Mouse (Mus musculus): Measurements from ENCODE around the gene Spred2.

The Spred2 gene

GRCm38 (mm10) chr11:20035343-20035928, 111.3 kb downstream of the Spred2 start:
- ChIA-PET CTCF (no interaction called here), POLR2A (interaction anchor here (0.6 to 5.0 kb wide), 28 partner anchors 8 to 1166 kb away, joined by 3 to 36 read pairs (median 3); partner anchors contain the start of genes Rab1a (in 1 of the 4) and Spred2 (in 1 of the 4))

GRCm38 (mm10) chr11:20035972-20036371, 111.8 kb downstream of the Spred2 start:
- POLR2A ChIA-PET, result interaction anchor here (0.6 to 5.0 kb wide), 26 partner anchors 9 to 1166 kb away, joined by 3 to 36 read pairs (median 4); partner anchors contain the start of genes Rab1a (in 1 of the 4) and Spred2 (in 1 of the 4)
- CTCF ChIA-PET, result no interaction called here

DNA sequence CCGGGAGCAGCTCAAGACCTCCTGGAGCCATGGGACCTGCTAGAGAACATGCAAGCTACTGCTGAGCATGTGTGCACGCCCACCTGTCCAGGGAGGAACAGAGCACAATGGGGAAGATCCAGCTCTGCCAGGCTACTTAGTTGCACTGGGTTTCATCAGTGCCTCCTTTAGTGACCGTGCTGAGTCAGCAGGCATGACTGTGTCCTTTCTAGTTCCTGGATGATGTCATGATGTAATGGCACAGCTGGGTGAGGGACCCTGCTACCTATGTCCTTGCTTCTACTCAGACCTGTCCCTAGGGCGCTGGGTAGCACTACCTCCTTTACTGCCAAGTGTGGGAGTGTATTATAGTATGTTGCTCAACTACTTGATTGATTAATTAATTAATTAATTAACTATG, 113.6 kb downstream of the Spred2 start:
- POLR2A ChIA-PET, result interaction anchor here in 2 of 4 experiments (0.5 to 5.0 kb wide), 22 partner anchors 9 to 594 kb away, joined by 3 to 36 read pairs (median 4); partner anchors contain the start of genes Slc1a4 (in 1 of the 2) and Spred2 (in 1 of the 2)
- CTCF ChIA-PET, result interaction anchor here in 1 of 4 experiments (1.0 kb wide), 1 partner anchor 207 kb away, joined by 3 read pairs; no protein-coding TSS in a partner anchor

DNA sequence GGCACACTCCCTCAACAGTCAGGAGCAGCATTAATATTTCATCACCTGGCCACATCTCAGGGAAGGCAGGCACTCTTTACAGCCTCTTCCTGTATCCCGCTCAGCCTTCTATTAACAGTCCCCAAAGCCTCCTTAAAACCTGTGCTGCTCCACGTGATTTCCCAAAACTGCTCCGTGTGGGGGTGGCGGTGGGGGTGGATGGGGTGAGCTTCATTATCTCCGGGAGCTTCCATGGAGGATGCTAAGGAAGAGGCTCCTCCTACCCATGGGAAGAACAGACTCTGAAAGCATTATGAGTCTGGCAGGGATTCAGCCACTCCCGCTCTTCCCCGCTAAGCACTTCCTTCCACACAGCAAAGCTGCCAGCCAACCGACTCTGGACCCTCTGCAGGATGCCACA, 114.5 kb downstream of the Spred2 start:
- ChIA-PET POLR2A (interaction anchor here in 2 of 4 experiments (0.7 to 3.4 kb wide), 12 partner anchors 8 to 204 kb away, joined by 3 to 12 read pairs (median 4); no protein-coding TSS in a partner anchor), CTCF (no interaction called here)

DNA sequence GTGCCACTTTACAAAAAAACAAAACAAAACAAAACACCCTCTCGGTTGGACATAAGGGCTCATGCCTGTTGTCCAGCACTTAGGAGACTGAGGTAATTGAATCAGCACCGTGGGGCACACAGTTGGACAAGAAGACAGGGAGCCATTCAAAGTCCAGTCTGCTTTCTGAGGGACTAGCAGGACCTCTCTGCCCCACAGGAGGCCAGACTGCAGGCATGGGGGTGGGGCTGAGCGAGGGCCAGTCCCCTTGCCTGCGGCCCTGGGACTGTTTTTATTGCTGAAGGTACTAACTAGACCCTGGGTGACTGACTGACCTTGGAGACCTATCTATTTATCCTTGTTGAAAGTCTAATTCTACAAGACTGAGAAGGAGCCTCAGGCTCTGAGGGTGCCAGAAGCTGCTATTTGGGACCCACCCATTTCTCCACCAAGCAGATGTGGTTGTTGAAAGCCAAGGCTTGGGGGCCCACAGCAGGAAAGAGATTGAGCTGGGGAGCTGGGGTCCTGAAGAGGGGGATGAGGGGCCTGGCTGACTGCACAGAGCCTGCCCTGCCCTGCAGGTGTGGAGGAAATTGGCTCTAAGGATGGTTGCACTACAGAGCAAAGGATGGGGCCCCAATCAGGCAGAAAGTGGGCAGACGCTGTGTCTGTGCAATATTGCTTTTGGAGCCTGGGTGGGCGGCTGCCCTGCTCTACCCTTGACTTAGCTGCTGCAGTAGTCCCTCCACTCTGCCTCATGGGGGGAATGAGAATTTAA, 117.2 kb downstream of the Spred2 start:
- CTCF ChIA-PET, result interaction anchor here in 3 of 4 experiments (0.6 to 1.0 kb wide), 6 partner anchors 23 to 553 kb away, joined by 3 to 16 read pairs (median 4); no protein-coding TSS in a partner anchor
- POLR2A ChIA-PET, result interaction anchor here (0.7 to 4.1 kb wide), 17 partner anchors 13 to 206 kb away, joined by 3 to 19 read pairs (median 4); partner anchors contain the start of genes Spred2 (in 2 of the 4) and Actr2 (in 1 of the 4)

DNA sequence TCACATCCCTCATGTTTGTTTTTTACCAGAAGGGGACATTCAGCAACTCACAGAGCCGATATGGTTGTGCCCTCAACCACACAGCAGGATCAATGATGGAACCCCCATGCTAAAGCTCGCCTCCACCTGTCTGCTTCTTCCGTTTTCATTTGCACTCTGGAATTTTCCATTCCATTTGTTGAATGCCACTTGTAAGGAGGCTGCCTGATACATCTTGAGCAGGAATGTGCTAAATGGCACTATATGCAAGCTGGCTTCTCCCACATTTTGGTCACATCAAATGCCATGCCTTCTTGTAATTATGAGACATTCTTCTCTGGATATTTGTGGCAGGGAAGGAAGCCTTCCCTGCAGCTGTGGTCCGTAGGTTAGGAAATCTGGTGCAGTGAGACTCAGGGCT, 117.9 kb downstream of the Spred2 start:
- ChIA-PET POLR2A (interaction anchor here (0.7 to 4.1 kb wide), 17 partner anchors 13 to 206 kb away, joined by 3 to 19 read pairs (median 4); partner anchors contain the start of genes Spred2 (in 2 of the 4) and Actr2 (in 1 of the 4)), CTCF (interaction anchor here in 1 of 4 experiments (1.3 to 1.5 kb wide), 2 partner anchors 30 to 96 kb away, joined by 3 to 4 read pairs; no protein-coding TSS in a partner anchor)

DNA sequence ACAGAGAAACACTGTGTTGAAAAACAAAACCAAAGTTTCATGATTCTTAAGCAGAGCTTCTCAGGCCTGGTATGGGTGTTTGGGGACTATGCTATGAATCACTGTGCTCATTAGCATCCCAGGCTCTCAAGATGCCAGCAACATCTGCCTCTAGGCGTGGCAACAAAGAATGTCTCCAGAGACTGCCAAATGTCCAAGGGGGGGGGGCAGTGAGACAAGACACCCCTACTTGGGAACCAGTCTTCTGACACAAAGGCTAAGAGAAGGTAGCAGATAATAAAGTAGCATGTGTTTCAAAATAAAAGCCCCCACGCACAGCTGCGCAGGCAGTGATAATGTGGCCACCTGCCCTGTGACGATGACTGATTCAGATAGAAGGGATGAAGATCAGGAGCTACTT, 119.1 kb downstream of the Spred2 start:
- CTCF ChIA-PET, result interaction anchor here in 3 of 4 experiments (0.6 to 1.5 kb wide), 8 partner anchors 16 to 978 kb away, joined by 3 to 5 read pairs (median 4); no protein-coding TSS in a partner anchor
- POLR2A ChIA-PET, result interaction anchor here in 3 of 4 experiments (0.6 to 4.1 kb wide), 10 partner anchors 16 to 289 kb away, joined by 3 to 19 read pairs (median 4); partner anchors contain the start of gene Slc1a4 (in 1 of the 3)

DNA sequence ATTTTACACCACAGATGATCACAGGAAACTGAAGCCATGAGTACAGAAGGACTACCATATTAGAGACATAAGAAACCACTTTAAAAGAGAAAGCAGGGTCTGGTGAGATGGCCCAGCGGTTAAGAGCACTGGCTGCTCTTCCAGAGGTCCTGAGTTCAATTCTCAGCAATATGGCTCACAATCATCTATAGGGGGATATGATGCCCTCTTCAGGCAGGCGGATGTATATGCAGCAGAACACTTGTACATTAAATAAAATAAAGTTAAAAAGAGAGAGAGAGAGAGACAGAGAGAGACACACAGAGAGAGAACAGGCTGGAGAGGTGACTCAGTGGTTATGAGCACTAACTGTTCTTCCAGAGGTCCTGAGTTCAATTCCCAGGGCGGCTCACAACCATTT, 121.4 kb downstream of the Spred2 start:
- ChIA-PET POLR2A (interaction anchor here in 1 of 4 experiments (1.3 to 1.5 kb wide), 2 partner anchors 24 to 216 kb away, joined by 3 to 4 read pairs; no protein-coding TSS in a partner anchor), CTCF (no interaction called here)

- ChIA-PET CTCF (interaction anchor here in 2 of 4 experiments (0.7 to 0.8 kb wide), 2 partner anchors 76 to 222 kb away, joined by 3 to 4 read pairs; no protein-coding TSS in a partner anchor), POLR2A (interaction anchor here in 2 of 4 experiments (0.5 to 2.5 kb wide), 11 partner anchors 11 to 223 kb away, joined by 3 to 9 read pairs (median 3); partner anchors contain the start of gene Actr2 (in 1 of the 2))
These were observed 128.8 kb downstream of the Spred2 start for GRCm38 (mm10) chr11:20052814-20053536.

DNA sequence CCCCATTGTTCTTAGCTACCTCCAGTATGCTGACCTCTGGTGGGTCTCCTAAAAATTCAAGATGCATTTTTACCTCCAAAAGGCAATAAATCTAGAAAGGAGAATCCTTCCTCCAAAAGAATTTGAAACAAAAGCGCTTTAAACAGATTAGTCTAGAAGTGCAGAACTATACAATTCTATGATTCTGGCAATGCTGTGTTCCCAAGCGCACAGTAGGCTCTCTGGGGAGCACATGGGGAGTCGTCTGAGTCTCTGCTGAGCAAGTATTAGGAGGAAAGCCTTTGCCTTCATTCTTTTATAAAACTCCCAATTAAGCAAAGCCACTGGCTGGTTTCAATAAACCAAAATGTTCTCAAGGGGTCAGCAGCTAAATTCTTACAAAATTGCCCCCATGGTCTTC, 129.8 kb downstream of the Spred2 start:
- POLR2A ChIA-PET, result interaction anchor here in 2 of 4 experiments (0.6 to 2.5 kb wide), 8 partner anchors 10 to 219 kb away, joined by 3 to 8 read pairs (median 3); partner anchors contain the start of gene Actr2 (in 1 of the 2)

DNA sequence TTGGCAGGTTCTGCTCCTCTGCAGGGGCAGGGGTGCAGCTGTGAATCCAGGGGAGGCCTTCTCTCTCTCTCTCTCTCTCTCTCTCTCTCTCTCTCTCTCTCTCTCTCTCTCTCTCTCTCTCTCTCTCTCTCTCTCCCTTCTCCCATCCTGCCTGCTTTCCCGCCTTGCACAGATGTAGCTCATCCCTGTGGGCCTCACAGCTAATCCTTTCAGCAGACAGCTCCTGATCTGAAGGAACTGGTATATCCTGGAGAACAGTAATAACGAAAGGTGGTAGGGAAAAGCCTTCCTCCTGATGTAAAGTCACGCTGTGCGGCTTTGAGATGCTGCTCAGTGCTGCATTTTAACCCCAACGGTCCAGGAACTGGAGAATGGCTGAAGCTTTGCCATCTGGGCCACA, 130.4 kb downstream of the Spred2 start:
- ChIA-PET CTCF (interaction anchor here in 1 of 4 experiments (1.0 kb wide), 1 partner anchor 78 kb away, joined by 3 read pairs; no protein-coding TSS in a partner anchor), POLR2A (interaction anchor here in 3 of 4 experiments (0.6 to 2.5 kb wide), 7 partner anchors 8 to 290 kb away, joined by 3 to 9 read pairs (median 4); no protein-coding TSS in a partner anchor)

More for the DNA sequence above, 129.8 kb downstream of the Spred2 start:
- CTCF ChIA-PET, result interaction anchor here in 1 of 4 experiments (1.0 kb wide), 1 partner anchor 79 kb away, joined by 3 read pairs; no protein-coding TSS in a partner anchor

DNA sequence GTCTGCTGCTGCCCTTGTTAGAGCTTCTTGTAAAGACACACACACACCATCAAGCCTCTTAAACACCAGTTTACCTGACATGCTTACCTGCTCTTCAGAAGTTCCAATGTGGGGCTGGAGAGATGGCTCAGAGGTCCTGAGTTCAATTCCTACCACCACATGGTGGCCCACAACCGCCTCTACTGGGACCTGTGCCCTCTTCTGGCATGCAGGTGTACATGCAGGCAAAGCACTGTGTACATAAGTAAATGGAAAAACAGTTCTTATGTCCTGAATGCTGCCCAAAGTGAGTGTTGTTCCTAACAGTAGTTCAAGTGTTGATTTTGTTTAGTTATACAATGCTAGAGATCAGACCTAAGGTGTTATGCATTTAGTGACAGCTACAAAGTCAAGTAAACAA, 132.0 kb downstream of the Spred2 start:
- ChIA-PET CTCF (interaction anchor here in 2 of 4 experiments (0.6 to 0.7 kb wide), 2 partner anchors 225 to 240 kb away, joined by 3 to 4 read pairs; no protein-coding TSS in a partner anchor), POLR2A (interaction anchor here in 1 of 4 experiments (1.7 to 2.3 kb wide), 2 partner anchors 12 to 145 kb away, joined by 5 to 17 read pairs; no protein-coding TSS in a partner anchor)

DNA sequence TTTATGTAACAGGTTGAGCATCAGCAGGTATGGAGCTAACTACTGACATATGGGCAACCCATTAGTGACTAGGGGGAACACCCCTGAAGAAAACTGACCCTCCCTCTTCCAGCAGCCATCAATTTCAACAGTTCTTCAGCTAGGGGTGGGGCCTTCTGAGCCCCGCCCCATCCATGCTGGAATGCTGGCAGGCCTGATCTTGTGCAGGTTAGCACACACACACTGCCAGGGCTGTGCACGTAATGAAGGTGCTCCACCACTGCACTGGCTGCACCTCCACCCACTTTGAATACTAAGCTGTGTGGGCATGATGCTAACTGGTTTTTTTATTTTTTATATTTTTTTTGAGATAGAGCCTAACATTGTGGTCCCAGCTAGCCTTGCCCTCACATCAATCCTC, 133.3 kb downstream of the Spred2 start:
- ChIA-PET CTCF (interaction anchor here in 1 of 4 experiments (1.4 kb wide), 2 partner anchors 10 to 15 kb away, joined by 3 to 5 read pairs; no protein-coding TSS in a partner anchor), POLR2A (interaction anchor here in 1 of 4 experiments (0.6 to 5.8 kb wide), 6 partner anchors 8 to 1546 kb away, joined by 3 to 29 read pairs (median 10); no protein-coding TSS in a partner anchor)

DNA sequence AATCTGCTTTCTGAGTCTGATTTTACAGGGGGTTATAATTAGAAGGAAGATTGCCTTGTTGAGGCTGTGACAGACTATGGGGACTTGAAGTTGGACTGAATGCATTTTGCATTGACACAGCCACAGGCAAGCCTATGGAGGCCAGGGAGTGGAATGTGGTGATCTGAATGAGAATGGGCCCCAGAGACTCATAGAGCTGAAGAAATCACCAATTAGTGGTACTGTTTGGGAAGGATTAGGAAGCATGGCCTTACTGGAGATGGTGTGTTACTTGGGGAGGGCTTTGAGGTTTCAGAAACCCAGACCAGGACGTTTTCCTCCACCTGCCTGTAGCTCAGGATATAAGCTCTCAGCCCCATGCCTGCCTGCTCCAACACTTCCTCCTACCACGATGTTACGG, 135.6 kb downstream of the Spred2 start:
- CTCF ChIA-PET, result interaction anchor here (0.5 to 1.3 kb wide), 6 partner anchors 9 to 1154 kb away, joined by 3 to 6 read pairs (median 4); no protein-coding TSS in a partner anchor

GRCm38 (mm10) chr11:20062801-20063200, 138.6 kb downstream of the Spred2 start:
- ChIA-PET POLR2A (interaction anchor here in 2 of 4 experiments (0.7 to 5.8 kb wide), 10 partner anchors 8 to 232 kb away, joined by 3 to 29 read pairs (median 4); partner anchors contain the start of genes Cep68 (in 1 of the 2) and Spred2 (in 1 of the 2)), CTCF (interaction anchor here in 1 of 4 experiments (0.6 kb wide), 1 partner anchor 155 kb away, joined by 11 read pairs; no protein-coding TSS in a partner anchor)

More for the DNA sequence above, 135.6 kb downstream of the Spred2 start:
- POLR2A ChIA-PET, result interaction anchor here in 3 of 4 experiments (0.6 to 5.8 kb wide), 32 partner anchors 8 to 417 kb away, joined by 3 to 29 read pairs (median 4); partner anchors contain the start of gene Rab1a (in 1 of the 3)

DNA sequence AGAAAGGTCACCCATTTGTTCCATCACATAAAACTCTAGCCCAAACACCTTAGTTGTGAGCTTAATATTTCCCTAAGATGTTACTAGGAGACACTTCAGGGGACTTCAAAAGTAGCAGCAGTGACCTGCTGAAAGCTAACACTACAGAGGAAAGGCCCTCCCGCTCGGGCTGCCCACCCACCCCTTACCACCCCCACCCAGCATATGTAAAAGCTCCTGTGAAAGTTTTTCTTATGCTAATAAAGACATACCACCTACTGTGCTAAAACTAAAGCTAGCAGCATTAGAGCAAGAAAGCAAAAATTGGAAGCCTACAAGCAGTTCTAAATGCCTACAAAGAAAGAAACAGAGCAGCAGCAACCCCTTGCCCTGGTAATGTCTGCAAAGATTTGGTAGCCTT, 139.9 kb downstream of the Spred2 start:
- CTCF ChIA-PET, result interaction anchor here in 2 of 4 experiments (0.6 to 1.0 kb wide), 2 partner anchors 8 to 23 kb away, joined by 3 to 6 read pairs; no protein-coding TSS in a partner anchor
- POLR2A ChIA-PET, result interaction anchor here in 2 of 4 experiments (0.7 to 2.2 kb wide), 20 partner anchors 7 to 234 kb away, joined by 3 to 8 read pairs (median 4); no protein-coding TSS in a partner anchor

DNA sequence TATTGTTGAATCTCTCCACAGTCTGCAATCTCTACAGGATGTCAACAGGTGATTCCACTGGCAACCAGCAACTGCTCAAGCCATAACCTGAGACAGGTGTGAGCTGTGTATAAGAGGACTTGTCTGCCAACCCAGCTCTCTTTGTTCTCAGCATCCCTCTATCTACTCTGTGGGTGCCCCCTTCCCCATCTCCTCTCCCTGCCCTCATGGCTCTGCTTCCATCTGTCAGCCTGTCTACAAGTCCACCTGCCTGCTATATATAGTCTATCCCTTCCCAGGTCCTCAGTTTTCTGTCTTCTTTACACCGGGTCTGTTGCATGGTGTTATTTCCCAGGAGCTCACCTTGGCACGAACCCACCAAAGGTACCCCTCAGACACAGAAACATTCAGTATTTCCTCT, 140.8 kb downstream of the Spred2 start:
- POLR2A ChIA-PET, result interaction anchor here in 3 of 4 experiments (0.6 to 2.2 kb wide), 15 partner anchors 11 to 567 kb away, joined by 3 to 8 read pairs (median 3); no protein-coding TSS in a partner anchor
- CTCF ChIA-PET, result no interaction called here

Measured in embryonic stem cell, embryonic (primary cell).